Mouse (Mus musculus): ENCODE data around the gene B4galnt3. TPM values are rescaled to one million over a fixed set of nuclear protein-coding genes. Genes with fewer than 3 reads are reported as not detected.

B4galnt3 gene
- polyA plus RNA-seq, 1 experiment from 2014 or later, result 0.74 TPM

DNA sequence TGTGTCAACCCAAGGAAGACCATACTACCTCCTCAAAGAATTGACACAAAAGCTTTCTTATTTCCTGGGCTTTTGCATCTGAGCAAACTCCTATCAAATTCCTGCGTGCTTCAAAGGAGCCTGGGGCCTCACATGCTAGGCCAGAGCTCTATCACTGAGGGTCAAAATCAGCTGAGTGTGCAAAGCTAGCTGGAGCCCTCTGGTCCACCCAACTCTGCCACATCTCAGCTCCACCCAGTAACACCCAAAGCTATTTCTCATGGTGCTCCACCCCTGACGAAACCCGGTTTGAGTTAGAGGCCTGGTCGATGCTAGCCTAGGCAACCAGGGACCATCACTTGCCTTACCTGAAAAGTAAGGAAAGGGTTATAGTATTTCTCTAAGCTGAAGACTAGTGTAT, 39.2 kb downstream of the B4galnt3 start:
- H3K4me2 ChIP-seq (replicated peaks; ENCODE audit: low read depth), result no peak overlapping the region
- H3K4me3 ChIP-seq (ENCODE audit: low read depth, low read length), result no peak overlapping the region
- DNase-seq (ENCODE audit: low spot score), result no peak
- 37% methylated on average over 4 of the region's 4 CpGs for WGBS
- no peaks in the 10 kb centered on the region for H3K9me3 ChIP-seq (ENCODE audit: control insufficient read depth, low read length)
- ATAC-seq (ENCODE audit: low FRiP score, low TSS enrichment), result peak; percentile 28; the same call in 1 of the 2 replicates
- H3K9ac ChIP-seq (ENCODE audit: low read length), result no peak overlapping the region
- H3K27me3 ChIP-seq (ENCODE audit: control insufficient read depth, insufficient read depth, low read length), result no peaks in the 10 kb centered on the region
- no peaks in the 10 kb centered on the region for H3K36me3 ChIP-seq (ENCODE audit: control insufficient read depth, insufficient read depth, low read length)
- peak overlapping the region; percentile 67 for H3K27ac ChIP-seq (replicated peaks)
- H3K4me1 ChIP-seq (replicated peaks; ENCODE audit: control insufficient read depth, insufficient read depth), result no peaks in the 10 kb centered on the region
- no peak for TF ChIP-seq EP300 (optimal IDR thresholded peaks at IDR 0.05)
- TF ChIP-seq CTCF (IDR thresholded peaks at IDR 0.05; ENCODE audit: low read depth), result no peak

DNA sequence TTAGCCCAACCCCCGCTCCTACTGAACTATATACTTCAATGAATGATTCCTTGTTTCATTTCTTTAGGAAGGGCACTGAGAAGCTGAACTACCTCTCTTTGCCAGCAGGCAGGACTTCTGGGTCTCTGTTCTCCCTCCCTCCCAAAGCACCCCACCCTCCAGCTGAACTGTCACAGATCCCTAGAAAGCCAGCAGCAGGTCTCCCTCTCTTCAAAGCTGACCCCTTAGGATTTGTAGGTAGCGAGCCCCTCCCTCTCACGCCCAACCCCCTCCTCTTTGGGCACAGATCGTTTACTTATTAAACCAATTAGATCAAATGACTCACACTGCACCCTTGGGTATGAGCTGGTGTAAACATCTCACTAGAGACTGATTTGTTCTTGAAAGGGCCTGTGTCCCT, 39.7 kb downstream of the B4galnt3 start:
- WGBS, result 42% methylated on average over 4 of the region's 4 CpGs
- Histone ChIP-seq H3K27ac (replicated peaks) (peak overlapping the region; percentile 67), H3K9ac (ENCODE audit: low read length) (no peak overlapping the region), H3K4me3 (ENCODE audit: low read depth, low read length) (no peak overlapping the region), H3K9me3 (ENCODE audit: control insufficient read depth, low read length) (no peaks in the 10 kb centered on the region), H3K27me3 (ENCODE audit: control insufficient read depth, insufficient read depth, low read length) (no peaks in the 10 kb centered on the region), H3K4me1 (replicated peaks; ENCODE audit: control insufficient read depth, insufficient read depth) (no peaks in the 10 kb centered on the region), H3K36me3 (ENCODE audit: control insufficient read depth, insufficient read depth, low read length) (no peaks in the 10 kb centered on the region), H3K4me2 (replicated peaks; ENCODE audit: low read depth) (no peak overlapping the region)
- peak; percentile 24; the same call in 1 of the 2 replicates for ATAC-seq (ENCODE audit: low FRiP score, low TSS enrichment)
- DNase-seq (ENCODE audit: low spot score), result peak; percentile 26
- TF ChIP-seq EP300 (optimal IDR thresholded peaks at IDR 0.05), result no peak
- no peak for TF ChIP-seq CTCF (IDR thresholded peaks at IDR 0.05; ENCODE audit: low read depth)

DNA sequence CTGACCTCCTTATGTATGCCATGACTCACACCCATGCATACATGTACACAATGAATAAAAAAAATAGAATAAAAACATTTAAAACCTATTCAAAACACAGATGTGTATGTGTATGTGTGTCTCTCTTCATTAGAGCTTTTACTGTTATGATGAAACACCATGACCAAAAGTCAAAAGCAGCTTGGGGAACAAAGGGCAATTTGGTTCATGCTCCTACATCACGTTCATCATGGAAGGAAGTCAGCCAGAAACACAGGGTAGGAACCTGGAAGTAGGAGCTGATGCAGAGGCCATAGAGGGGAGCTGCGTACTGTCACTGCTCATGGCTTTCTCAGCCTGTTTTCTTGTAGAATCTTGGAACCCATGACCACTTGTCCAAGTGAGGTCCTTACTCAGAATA, 41.6 kb downstream of the B4galnt3 start:
- 88% methylated on average over 2 of the region's 2 CpGs for WGBS
- H3K9me3 ChIP-seq (ENCODE audit: control insufficient read depth, low read length), result no peaks in the 10 kb centered on the region
- no peak overlapping the region for H3K4me3 ChIP-seq (ENCODE audit: low read depth, low read length)
- no peaks in the 10 kb centered on the region for H3K36me3 ChIP-seq (ENCODE audit: control insufficient read depth, insufficient read depth, low read length)
- H3K27me3 ChIP-seq (ENCODE audit: control insufficient read depth, insufficient read depth, low read length), result no peaks in the 10 kb centered on the region
- TF ChIP-seq EP300 (optimal IDR thresholded peaks at IDR 0.05) (no peak), CTCF (IDR thresholded peaks at IDR 0.05; ENCODE audit: low read depth) (no peak)
- DNase-seq (ENCODE audit: low spot score) (no peak), ATAC-seq (ENCODE audit: low FRiP score, low TSS enrichment) (no peak)
- no peak overlapping the region for H3K27ac ChIP-seq (replicated peaks)
- no peaks in the 10 kb centered on the region for H3K4me1 ChIP-seq (replicated peaks; ENCODE audit: control insufficient read depth, insufficient read depth)
- no peak overlapping the region for H3K9ac ChIP-seq (ENCODE audit: low read length)
- no peak overlapping the region for H3K4me2 ChIP-seq (replicated peaks; ENCODE audit: low read depth)

DNA sequence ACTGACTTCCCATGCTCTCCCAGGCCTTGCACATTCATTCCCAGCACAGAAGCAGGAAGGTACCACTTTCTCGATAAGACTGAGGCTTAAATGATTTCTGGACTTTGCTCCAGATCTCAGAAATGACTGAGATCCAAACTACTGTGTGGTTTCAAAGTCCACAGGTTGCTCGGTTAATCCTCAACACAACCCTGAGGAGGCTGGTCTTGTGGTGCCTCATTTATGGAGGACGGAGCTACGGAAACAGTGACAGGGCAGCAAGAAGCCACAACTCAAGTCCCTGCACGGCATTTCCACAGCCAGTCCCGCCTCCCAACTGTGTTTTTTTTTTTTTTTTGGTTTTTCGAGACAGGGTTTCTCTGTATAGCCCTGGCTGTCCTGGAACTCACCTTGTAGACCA, 43.3 kb downstream of the B4galnt3 start:
- ATAC-seq (ENCODE audit: low FRiP score, low TSS enrichment), result peak; percentile 78
- Histone ChIP-seq H3K27me3 (ENCODE audit: control insufficient read depth, insufficient read depth, low read length) (no peaks in the 10 kb centered on the region), H3K9ac (ENCODE audit: low read length) (no peak overlapping the region), H3K9me3 (ENCODE audit: control insufficient read depth, low read length) (no peaks in the 10 kb centered on the region), H3K36me3 (ENCODE audit: control insufficient read depth, insufficient read depth, low read length) (no peaks in the 10 kb centered on the region), H3K4me1 (replicated peaks; ENCODE audit: control insufficient read depth, insufficient read depth) (no peaks in the 10 kb centered on the region), H3K4me3 (ENCODE audit: low read depth, low read length) (no peak overlapping the region), H3K4me2 (replicated peaks; ENCODE audit: low read depth) (no peak overlapping the region), H3K27ac (replicated peaks) (no peak overlapping the region)
- peak; percentile 43 for DNase-seq (ENCODE audit: low spot score)
- 61% methylated on average over 7 of the region's 7 CpGs for WGBS
- TF ChIP-seq EP300 (optimal IDR thresholded peaks at IDR 0.05) (no peak), CTCF (IDR thresholded peaks at IDR 0.05; ENCODE audit: low read depth) (no peak)

DNA sequence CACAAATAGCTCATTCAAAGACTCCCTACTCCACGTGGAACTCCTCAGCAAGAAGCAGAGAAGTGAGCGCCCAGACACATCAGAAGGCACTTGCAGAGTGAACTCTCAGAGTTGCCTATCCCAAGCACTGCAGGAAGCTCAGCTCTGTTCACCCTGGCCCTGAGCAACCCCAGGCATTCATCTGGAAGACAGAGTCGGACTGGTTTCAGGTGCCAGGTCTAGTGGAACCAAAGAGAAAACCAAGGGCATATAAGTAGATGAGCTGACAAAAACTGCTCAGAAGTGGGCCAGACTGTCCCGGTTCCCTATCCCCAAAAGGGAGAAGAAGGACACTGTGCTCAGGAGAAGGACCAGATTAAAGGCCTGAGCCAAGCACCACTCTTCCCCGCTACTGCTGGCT, 44.5 kb downstream of the B4galnt3 start:
- H3K9ac ChIP-seq (ENCODE audit: low read length), result no peak overlapping the region
- DNase-seq (ENCODE audit: low spot score) (no peak), ATAC-seq (ENCODE audit: low FRiP score, low TSS enrichment) (no peak)
- no peaks in the 10 kb centered on the region for H3K27me3 ChIP-seq (ENCODE audit: control insufficient read depth, insufficient read depth, low read length)
- H3K4me1 ChIP-seq (replicated peaks; ENCODE audit: control insufficient read depth, insufficient read depth), result no peaks in the 10 kb centered on the region
- no peak for TF ChIP-seq CTCF (IDR thresholded peaks at IDR 0.05; ENCODE audit: low read depth)
- no peak for TF ChIP-seq EP300 (optimal IDR thresholded peaks at IDR 0.05)
- H3K9me3 ChIP-seq (ENCODE audit: control insufficient read depth, low read length), result no peaks in the 10 kb centered on the region
- H3K27ac ChIP-seq (replicated peaks), result no peak overlapping the region
- H3K36me3 ChIP-seq (ENCODE audit: control insufficient read depth, insufficient read depth, low read length), result no peaks in the 10 kb centered on the region
- no peak overlapping the region for H3K4me2 ChIP-seq (replicated peaks; ENCODE audit: low read depth)
- WGBS, result 74% methylated on average over 5 of the region's 5 CpGs
- H3K4me3 ChIP-seq (ENCODE audit: low read depth, low read length), result no peak overlapping the region

DNA sequence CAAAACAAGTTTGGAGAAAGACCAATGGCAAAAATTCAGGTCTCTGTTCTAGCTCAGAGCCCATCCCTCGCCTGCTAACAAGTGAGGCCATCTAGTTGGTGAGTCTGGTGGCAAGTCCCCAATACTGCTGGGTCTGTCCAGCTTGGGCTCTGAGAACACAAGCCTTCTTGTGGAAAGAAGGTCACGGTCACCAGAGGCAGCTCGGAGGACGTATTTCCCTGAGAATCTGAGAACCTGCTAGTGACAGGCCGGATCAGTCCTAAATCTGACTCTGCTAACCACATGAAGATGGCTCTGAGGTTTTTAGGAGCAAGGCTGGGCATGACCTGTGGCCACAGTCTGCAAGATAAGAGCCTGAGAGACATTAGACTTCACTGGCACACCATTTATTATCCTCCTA, 47.7 kb downstream of the B4galnt3 start:
- TF ChIP-seq CTCF (IDR thresholded peaks at IDR 0.05; ENCODE audit: low read depth) (no peak), EP300 (optimal IDR thresholded peaks at IDR 0.05) (no peak)
- Histone ChIP-seq H3K4me1 (replicated peaks; ENCODE audit: control insufficient read depth, insufficient read depth) (no peaks in the 10 kb centered on the region), H3K27me3 (ENCODE audit: control insufficient read depth, insufficient read depth, low read length) (no peaks in the 10 kb centered on the region), H3K27ac (replicated peaks) (no peak overlapping the region), H3K4me3 (ENCODE audit: low read depth, low read length) (no peak overlapping the region), H3K9ac (ENCODE audit: low read length) (no peak overlapping the region), H3K36me3 (ENCODE audit: control insufficient read depth, insufficient read depth, low read length) (no peaks in the 10 kb centered on the region), H3K4me2 (replicated peaks; ENCODE audit: low read depth) (no peak overlapping the region), H3K9me3 (ENCODE audit: control insufficient read depth, low read length) (no peaks in the 10 kb centered on the region)
- DNase-seq (ENCODE audit: low spot score) (no peak), ATAC-seq (ENCODE audit: low FRiP score, low TSS enrichment) (no peak)
- 84% methylated on average over 5 of the region's 5 CpGs for WGBS
